Mouse (Mus musculus) intestine, embryonic 14.5 days (tissue): Measurements from ENCODE around the gene 2610528A11Rik. TPM values are rescaled to one million over a fixed set of nuclear protein-coding genes. Genes with fewer than 3 reads are reported as not detected.
A peak's percentile ranks its signal among the peaks of the same experiment; 100 is the strongest.

Experiments
- ATAC-seq: fragments of 200-750 bp; cut with Nextera tagmentation; replicated peaks from 2 replicates; pipeline ENCODE4 v1.8.0; 2017; ENCODE audit warnings: low read depth, moderate number of reproducible peaks, moderate TSS enrichment, moderate library complexity; ENCODE audit not compliant: low FRiP score, low TSS enrichment
- DNase-seq: peaks from one replicate; pipeline ENCODE4 v3.0.0-alpha.2; 2018; ENCODE audit warnings: low spot score
- H3K27ac ChIP-seq: fragments of 300-500 bp; sonication (generic); 2 replicates; pipeline ENCODE4 v1.5.1; 2014; ENCODE audit warnings: low read depth, mild to moderate bottlenecking, control low read depth
- H3K27me3 ChIP-seq: fragments of 300-500 bp; sonication (generic); replicated peaks from 2 replicates; pipeline ENCODE4 v1.6.1; 2014; ENCODE audit warnings: low read length, control low read depth; ENCODE audit not compliant: control insufficient read depth, insufficient read depth
- H3K36me3 ChIP-seq: fragments of 300-500 bp; sonication (generic); 2 replicates; pipeline ENCODE4 v1.6.1; 2014; ENCODE audit warnings: low read length, control low read depth; ENCODE audit not compliant: control insufficient read depth, insufficient read depth
- H3K4me1 ChIP-seq: fragments of 300-500 bp; sonication (generic); replicated peaks from 2 replicates; pipeline ENCODE4 v1.6.1; 2014; ENCODE audit warnings: low read length, control low read depth, mixed read lengths; ENCODE audit not compliant: control insufficient read depth, insufficient read depth
- H3K4me2 ChIP-seq: fragments of 300-500 bp; sonication (generic); 2 replicates; pipeline ENCODE4 v1.6.1; 2014; ENCODE audit warnings: low read length
- H3K4me3 ChIP-seq: fragments of 300-500 bp; sonication (generic); 2 replicates; pipeline ENCODE4 v1.5.1; 2014; ENCODE audit warnings: low read depth, low read length, control low read depth, mixed read lengths
- H3K9ac ChIP-seq: fragments of 300-500 bp; sonication (generic); 2 replicates; pipeline ENCODE4 v1.6.1; 2014; ENCODE audit warnings: mild to moderate bottlenecking, low read length
- H3K9me3 ChIP-seq: fragments of 300-500 bp; sonication (generic); 2 replicates; pipeline ENCODE4 v1.6.1; 2016; ENCODE audit warnings: low read length, control low read depth; ENCODE audit not compliant: control insufficient read depth
- WGBS: fragments of 180-500 bp; shearing (Covaris S2); extraction: QIAGEN DNeasy Blood & Tissue Kit; methylation state at CpG from one replicate; pipeline ENCODE4 v1.1.7; 2014; 5-methylcytosine and 5-hydroxymethylcytosine counted together
- polyA plus RNA-seq: library from polyadenylated mRNA; unstranded; fragments of >200 nt; fragmentation: Nextera tagmentation; extraction: Ambion mirVana; gene quantifications from 2 replicates; pipeline ENCODE4 v1.2.1, GENCODE M21; 2014

Gene 2610528A11Rik
- polyA plus RNA-seq, 1 experiment from 2014 or later, result 42.4 TPM

DNA sequence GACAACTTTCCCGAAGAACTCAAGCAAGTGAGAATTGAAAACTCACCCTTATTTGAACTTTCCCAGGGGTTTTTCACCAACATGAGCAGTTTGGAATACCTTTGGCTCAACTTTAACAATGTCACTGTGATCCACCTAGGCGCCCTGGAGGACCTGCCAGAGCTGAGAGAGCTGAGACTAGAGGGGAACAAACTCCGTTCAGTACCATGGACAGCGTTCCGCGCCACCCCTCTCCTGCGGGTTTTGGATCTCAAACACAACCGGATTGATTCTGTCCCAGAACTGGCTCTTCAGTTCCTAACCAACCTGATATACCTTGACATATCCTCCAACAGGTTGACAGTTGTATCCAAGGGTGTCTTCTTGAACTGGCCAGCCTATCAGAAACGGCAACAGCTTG lies 45.3 kb downstream of the 2610528A11Rik start:
- WGBS, result 14% methylated on average over 9 of the region's 9 CpGs

DNA sequence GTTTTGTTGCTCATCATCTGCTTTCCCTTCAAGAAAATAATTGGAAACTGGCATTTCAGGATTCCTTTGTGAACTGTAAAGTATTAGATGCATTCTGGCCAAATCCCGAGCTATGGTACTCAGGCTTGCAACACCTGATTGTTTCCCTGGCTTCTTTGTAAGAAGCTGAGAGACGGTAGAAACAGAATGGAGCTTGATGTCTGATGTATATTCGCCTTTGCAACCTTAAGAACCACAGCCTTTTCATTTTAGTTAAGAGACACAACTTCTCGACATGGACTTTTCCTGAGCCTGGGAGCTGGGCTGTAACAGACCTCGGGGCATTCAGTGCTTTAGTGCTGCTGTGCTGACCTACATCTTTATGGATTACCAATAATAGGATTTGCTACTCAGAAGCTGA lies 46.2 kb downstream of the 2610528A11Rik start, which contains the start of gene Lrit2:
Lrit2 (plus strand) TSS at position 301 of the 400 bp plus-strand sequence.
- Histone ChIP-seq H3K4me2 (no peak within 1 kb of the TSS), H3K9me3 (no peaks in the 10 kb centered on the region), H3K4me1 (no peaks in the 10 kb centered on the region), H3K9ac (no peak within 1 kb of the TSS), H3K36me3 (no peaks in the 10 kb centered on the region), H3K27ac (no peak within 1 kb of the TSS), H3K4me3 (no peak within 1 kb of the TSS), H3K27me3 (no peaks in the 10 kb centered on the region)
- DNase-seq (no peak), ATAC-seq (no peak)
- WGBS, result 80% methylated on average over 5 of the region's 5 CpGs

More for the DNA sequence above, 45.3 kb downstream of the 2610528A11Rik start:
- Histone ChIP-seq H3K36me3 (no peaks in the 10 kb centered on the region), H3K4me1 (no peaks in the 10 kb centered on the region), H3K9ac (no peak overlapping the region), H3K27me3 (no peaks in the 10 kb centered on the region), H3K9me3 (no peaks in the 10 kb centered on the region), H3K4me3 (no peak overlapping the region), H3K27ac (no peak overlapping the region), H3K4me2 (no peak overlapping the region)
- DNase-seq, result peak; percentile 89
- ATAC-seq, result no peak

DNA sequence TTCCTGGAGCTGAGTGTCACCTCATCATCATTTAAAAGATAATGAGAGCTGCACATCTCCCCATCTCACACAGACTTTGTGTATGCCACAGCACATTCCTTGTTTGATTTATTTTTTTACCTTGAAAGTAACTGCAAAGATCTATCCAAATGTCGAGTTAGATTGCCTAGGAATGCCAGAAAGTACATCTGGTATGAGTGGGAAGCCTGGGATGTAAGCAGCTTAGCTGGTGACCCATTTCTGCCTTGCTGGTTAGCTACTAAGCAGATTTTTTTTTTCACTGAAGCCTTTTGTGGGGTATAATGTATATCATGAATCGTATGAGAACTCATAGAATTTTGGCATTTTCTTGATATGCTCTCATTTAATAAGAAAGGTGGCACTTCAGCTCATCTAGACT lies 47.2 kb downstream of the 2610528A11Rik start:
- Histone ChIP-seq H3K9ac (no peak overlapping the region), H3K36me3 (no peaks in the 10 kb centered on the region), H3K4me2 (no peak overlapping the region), H3K27ac (no peak overlapping the region), H3K4me1 (no peaks in the 10 kb centered on the region), H3K4me3 (no peak overlapping the region), H3K9me3 (no peaks in the 10 kb centered on the region), H3K27me3 (no peaks in the 10 kb centered on the region)
- no peak for ATAC-seq
- 60% methylated on average over 2 of the region's 2 CpGs for WGBS
- no peak for DNase-seq

DNA sequence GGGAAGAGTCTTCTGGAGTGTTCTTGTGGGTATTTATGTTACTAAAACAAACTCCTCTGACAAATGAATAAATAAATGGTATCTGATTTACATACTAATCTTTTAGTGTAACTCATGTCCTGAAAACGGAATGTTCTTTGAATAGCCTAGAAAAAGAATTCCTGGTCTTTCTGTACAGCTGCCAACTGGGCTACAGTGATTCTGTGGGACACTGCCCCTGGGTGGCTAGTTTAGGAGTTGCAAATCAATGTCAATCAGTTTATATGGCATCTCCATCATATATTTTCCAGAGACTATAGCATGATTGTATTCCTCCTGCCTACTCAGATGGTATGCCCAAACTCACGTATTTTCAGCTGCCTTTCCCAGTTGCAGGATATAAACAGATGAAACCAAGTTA lies 49.0 kb downstream of the 2610528A11Rik start:
- Histone ChIP-seq H3K27me3 (no peaks in the 10 kb centered on the region), H3K4me1 (no peaks in the 10 kb centered on the region), H3K27ac (no peak overlapping the region), H3K4me2 (no peak overlapping the region), H3K4me3 (no peak overlapping the region), H3K9ac (no peak overlapping the region), H3K36me3 (no peaks in the 10 kb centered on the region), H3K9me3 (no peaks in the 10 kb centered on the region)
- WGBS, result 60% methylated on average over 2 of the region's 2 CpGs
- no peak for ATAC-seq
- no peak for DNase-seq

Other genes with a start within 250 kb of the 2610528A11Rik start
- 27.3 and 31.1 TPM in 2 replicates for gene Ccser2, start 145.2 kb downstream of the 2610528A11Rik start, polyA plus RNA-seq
- gene Rgr, start 65.1 kb downstream of the 2610528A11Rik start, polyA plus RNA-seq, result not detected in 2 replicates
- gene Lrit1, start 59.2 kb downstream of the 2610528A11Rik start, polyA plus RNA-seq, result not detected in 2 replicates
- gene Lrit2, start 46.1 kb downstream of the 2610528A11Rik start, polyA plus RNA-seq, result not detected in 2 replicates
- gene Cdhr1, start 15.7 kb downstream of the 2610528A11Rik start, polyA plus RNA-seq, result 0.24 and 0.47 TPM in 2 replicates
- gene Ghitm, start 21.2 kb upstream of the 2610528A11Rik start, polyA plus RNA-seq, result 235 and 238 TPM in 2 replicates